Mouse (Mus musculus) cerebellum, postnatal 10 days (tissue): Measurements from ENCODE around the gene Nrd1.

Source experiments
- DNase-seq, 2 experiments: peaks; one replicate each; pipeline ENCODE4 v3.0.0; 2021; ENCODE audit warnings: mixed read lengths in 2 of 2

Nrd1 gene

GRCm38 (mm10) chr4:109029857-109030256 lies 29.4 kb downstream of the Nrd1 start:
- no peak for DNase-seq

GRCm38 (mm10) chr4:109030266-109030665 lies 29.8 kb downstream of the Nrd1 start:
- DNase-seq: no peak

- peak; percentile 78 to 80 for DNase-seq
These were observed 35.9 kb downstream of the Nrd1 start for GRCm38 (mm10) chr4:109036327-109036726.

GRCm38 (mm10) chr4:109042739-109043138 lies 42.3 kb downstream of the Nrd1 start:
- no peak for DNase-seq

GRCm38 (mm10) chr4:109043294-109043693 lies 42.8 kb downstream of the Nrd1 start:
- DNase-seq: no peak

- DNase-seq: no peak
These were observed 43.3 kb downstream of the Nrd1 start for GRCm38 (mm10) chr4:109043756-109044155.

- no peak for DNase-seq
These were observed 47.8 kb downstream of the Nrd1 start for GRCm38 (mm10) chr4:109048258-109048657.

- DNase-seq: no peak
These were observed 51.8 kb downstream of the Nrd1 start for GRCm38 (mm10) chr4:109052282-109052681.

GRCm38 (mm10) chr4:109054003-109054402 lies 53.5 kb downstream of the Nrd1 start:
- DNase-seq: no peak

- DNase-seq: no peak
These were observed 55.9 kb downstream of the Nrd1 start for GRCm38 (mm10) chr4:109056351-109056750.

GRCm38 (mm10) chr4:109057640-109058039 lies 57.2 kb downstream of the Nrd1 start:
- no peak for DNase-seq

- DNase-seq: no peak
These were observed 58.9 kb downstream of the Nrd1 start for GRCm38 (mm10) chr4:109059255-109059821.

GRCm38 (mm10) chr4:109064941-109065340 lies 64.5 kb downstream of the Nrd1 start:
- DNase-seq: no peak

- DNase-seq: no peak
These were observed 65.3 kb downstream of the Nrd1 start for GRCm38 (mm10) chr4:109065714-109066113.

GRCm38 (mm10) chr4:109072891-109073290 lies 72.4 kb downstream of the Nrd1 start:
- no peak for DNase-seq

GRCm38 (mm10) chr4:109073296-109073695 lies 72.8 kb downstream of the Nrd1 start:
- no peak for DNase-seq

- no peak for DNase-seq
These were observed 78.5 kb downstream of the Nrd1 start for GRCm38 (mm10) chr4:109078941-109079340.

GRCm38 (mm10) chr4:109079676-109080075 lies 79.2 kb downstream of the Nrd1 start:
- no peak for DNase-seq

GRCm38 (mm10) chr4:109080118-109080517 lies 79.7 kb downstream of the Nrd1 start:
- DNase-seq: no peak

GRCm38 (mm10) chr4:109089171-109089570 lies 88.7 kb downstream of the Nrd1 start:
- peak; percentile 31 to 32 for DNase-seq

- DNase-seq: no peak
These were observed 89.5 kb downstream of the Nrd1 start for GRCm38 (mm10) chr4:109089999-109090398.

- no peak for DNase-seq
These were observed 90.9 kb downstream of the Nrd1 start for GRCm38 (mm10) chr4:109091241-109091777.

- DNase-seq: no peak
These were observed 91.9 kb downstream of the Nrd1 start for GRCm38 (mm10) chr4:109092344-109092743.

GRCm38 (mm10) chr4:109094269-109094668 lies 93.8 kb downstream of the Nrd1 start:
- no peak for DNase-seq

GRCm38 (mm10) chr4:109098861-109099260 lies 98.4 kb downstream of the Nrd1 start:
- DNase-seq: no peak
